Mouse (Mus musculus): Measurements from ENCODE around the gene Ap1m1. TPM values are rescaled to one million over a fixed set of nuclear protein-coding genes. Genes with fewer than 3 reads are reported as not detected.
A peak's percentile ranks its signal among the peaks of the same experiment; 100 is the strongest.

Ap1m1 gene
- polyA plus RNA-seq, 1 experiment from 2014 or later: 54.0 TPM

- H3K27ac ChIP-seq (ENCODE audit: low read depth, low read length): peak overlapping the region; percentile 78; the same call in 1 of the 2 replicates
- WGBS: 74% methylated on average over 9 of the region's 10 CpGs
- H3K9ac ChIP-seq (ENCODE audit: low read depth, low read length): peak overlapping the region; percentile 77; the same call in 1 of the 2 replicates
- peaks cover 19% of the 10 kb centered on the region for H3K36me3 ChIP-seq (ENCODE audit: control insufficient read depth, insufficient read depth)
- ATAC-seq: peak; percentile 18; the same call in 1 of the 2 replicates
- TF ChIP-seq CTCF (IDR thresholded peaks at IDR 0.05; ENCODE audit: low read depth): no peak
- no peaks in the 10 kb centered on the region for H3K27me3 ChIP-seq (replicated peaks; ENCODE audit: control insufficient read depth, insufficient read depth, low read length)
- H3K4me3 ChIP-seq (ENCODE audit: low read depth, low read length): peak overlapping the region; percentile 70
- no peaks in the 10 kb centered on the region for H3K9me3 ChIP-seq (ENCODE audit: control insufficient read depth)
- H3K4me2 ChIP-seq (replicated peaks; ENCODE audit: low read depth): peak overlapping the region; percentile 84
- 0 out of 2 replicates have a peak, but pooled peaks cover 3% of the 10 kb centered on the region for H3K4me1 ChIP-seq (replicated peaks; ENCODE audit: control insufficient read depth, insufficient read depth, low read length)
Measured at GRCm38 (mm10) chr8:72218781-72219540, 20.9 kb upstream of the Ap1m1 start.

DNA sequence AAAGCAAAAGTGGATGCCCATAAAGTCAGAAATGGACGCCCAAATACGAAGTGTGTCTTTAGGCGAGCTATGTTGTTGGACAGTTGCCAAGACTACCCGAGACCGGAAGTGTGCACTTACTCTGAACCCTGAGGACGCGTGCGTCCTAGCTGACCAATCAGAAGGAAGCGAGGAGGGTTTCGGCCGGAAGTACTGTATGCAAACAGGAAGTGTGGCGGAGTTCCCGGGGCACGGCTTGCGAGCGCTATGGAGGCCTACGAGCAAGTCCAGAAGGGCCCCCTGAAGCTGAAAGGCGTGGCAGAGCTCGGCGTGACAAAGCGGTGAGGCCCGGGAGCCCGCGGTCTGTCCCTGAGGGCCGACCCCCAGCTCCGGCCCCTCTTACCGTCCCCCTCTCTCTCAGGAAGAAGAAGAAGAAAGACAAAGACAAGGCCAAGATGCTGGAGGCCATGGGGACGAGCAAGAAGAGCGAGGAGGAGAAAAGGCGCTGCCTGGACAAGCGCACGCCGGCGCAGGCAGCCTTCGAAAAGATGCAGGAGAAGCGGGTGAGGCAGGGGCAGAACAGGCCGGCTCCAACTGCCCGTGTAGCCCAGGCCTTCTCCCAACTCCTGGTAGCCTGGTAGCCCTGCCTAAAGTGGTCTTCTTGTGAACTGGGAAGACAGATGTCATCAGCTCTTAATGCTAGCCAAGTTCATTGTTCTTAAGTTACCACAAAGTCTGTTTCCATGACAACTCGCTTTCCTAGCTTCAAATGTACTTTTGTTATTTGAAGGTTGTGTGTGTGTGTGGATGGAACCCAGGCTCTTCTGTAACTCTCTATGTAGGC is 20.1 kb upstream of the Ap1m1 start, which contains the start of gene Fam32a:
Gene Fam32a (plus strand): TSS at position 190 of the 823 bp plus-strand sequence.
- Histone ChIP-seq H3K4me1 (replicated peaks; ENCODE audit: control insufficient read depth, insufficient read depth, low read length) (0 out of 2 replicates have a peak, but pooled peaks cover 3% of the 10 kb centered on the region), H3K27ac (ENCODE audit: low read depth, low read length) (peak within 1 kb of the TSS; percentile 78), H3K9ac (ENCODE audit: low read depth, low read length) (peak within 1 kb of the TSS; percentile 77), H3K4me2 (replicated peaks; ENCODE audit: low read depth) (peak within 1 kb of the TSS; percentile 84), H3K4me3 (ENCODE audit: low read depth, low read length) (peak within 1 kb of the TSS; percentile 70), H3K36me3 (ENCODE audit: control insufficient read depth, insufficient read depth) (peaks cover 19% of the 10 kb centered on the region), H3K9me3 (ENCODE audit: control insufficient read depth) (no peaks in the 10 kb centered on the region), H3K27me3 (replicated peaks; ENCODE audit: control insufficient read depth, insufficient read depth, low read length) (no peaks in the 10 kb centered on the region)
- peak; percentile 95 for ATAC-seq
- TF ChIP-seq CTCF (IDR thresholded peaks at IDR 0.05; ENCODE audit: low read depth): no peak
- 20% methylated on average over 39 of the region's 39 CpGs for WGBS

GRCm38 (mm10) chr8:72220758-72221157 is 19.1 kb upstream of the Ap1m1 start:
- Histone ChIP-seq H3K27me3 (replicated peaks; ENCODE audit: control insufficient read depth, insufficient read depth, low read length) (no peaks in the 10 kb centered on the region), H3K27ac (ENCODE audit: low read depth, low read length) (no peak overlapping the region), H3K9ac (ENCODE audit: low read depth, low read length) (0 out of 2 replicates have a peak overlapping the region, but pooled peaks have one; percentile 77), H3K4me2 (replicated peaks; ENCODE audit: low read depth) (peak overlapping the region; percentile 84), H3K36me3 (ENCODE audit: control insufficient read depth, insufficient read depth) (peaks cover 19% of the 10 kb centered on the region), H3K4me3 (ENCODE audit: low read depth, low read length) (peak overlapping the region; percentile 70; the same call in 1 of the 2 replicates), H3K4me1 (replicated peaks; ENCODE audit: control insufficient read depth, insufficient read depth, low read length) (0 out of 2 replicates have a peak, but pooled peaks cover 3% of the 10 kb centered on the region), H3K9me3 (ENCODE audit: control insufficient read depth) (no peaks in the 10 kb centered on the region)
- WGBS: 83% methylated on average over 4 of the region's 4 CpGs
- peak; percentile 51 for TF ChIP-seq CTCF (IDR thresholded peaks at IDR 0.05; ENCODE audit: low read depth)
- no peak for ATAC-seq

DNA sequence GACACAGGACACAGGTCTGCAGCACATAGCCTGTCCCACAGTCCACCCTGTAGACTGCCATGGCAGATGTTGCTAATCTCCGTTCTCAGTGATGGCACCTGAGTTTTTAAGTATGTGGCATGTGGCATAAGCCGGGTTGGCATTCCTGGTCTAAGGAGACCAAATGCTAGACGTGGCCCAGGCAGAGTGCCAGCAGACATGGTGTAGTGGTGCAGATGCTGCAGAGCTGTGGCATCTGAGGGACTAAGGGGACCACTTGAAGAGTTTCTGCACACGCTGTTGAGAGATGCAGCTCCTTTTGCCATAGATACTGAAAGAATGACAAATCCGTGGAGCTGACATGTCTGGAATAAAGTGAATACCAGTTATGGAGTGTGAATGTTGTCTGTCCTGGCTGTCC is 17.2 kb upstream of the Ap1m1 start:
- H3K4me2 ChIP-seq (replicated peaks; ENCODE audit: low read depth): no peak overlapping the region
- ATAC-seq: no peak
- no peak overlapping the region for H3K4me3 ChIP-seq (ENCODE audit: low read depth, low read length)
- WGBS: 92% methylated on average over 5 of the region's 5 CpGs
- H3K36me3 ChIP-seq (ENCODE audit: control insufficient read depth, insufficient read depth): peaks cover 19% of the 10 kb centered on the region
- no peak for TF ChIP-seq CTCF (IDR thresholded peaks at IDR 0.05; ENCODE audit: low read depth)
- no peak overlapping the region for H3K9ac ChIP-seq (ENCODE audit: low read depth, low read length)
- 0 out of 2 replicates have a peak, but pooled peaks cover 3% of the 10 kb centered on the region for H3K4me1 ChIP-seq (replicated peaks; ENCODE audit: control insufficient read depth, insufficient read depth, low read length)
- no peaks in the 10 kb centered on the region for H3K9me3 ChIP-seq (ENCODE audit: control insufficient read depth)
- no peak overlapping the region for H3K27ac ChIP-seq (ENCODE audit: low read depth, low read length)
- no peaks in the 10 kb centered on the region for H3K27me3 ChIP-seq (replicated peaks; ENCODE audit: control insufficient read depth, insufficient read depth, low read length)

DNA sequence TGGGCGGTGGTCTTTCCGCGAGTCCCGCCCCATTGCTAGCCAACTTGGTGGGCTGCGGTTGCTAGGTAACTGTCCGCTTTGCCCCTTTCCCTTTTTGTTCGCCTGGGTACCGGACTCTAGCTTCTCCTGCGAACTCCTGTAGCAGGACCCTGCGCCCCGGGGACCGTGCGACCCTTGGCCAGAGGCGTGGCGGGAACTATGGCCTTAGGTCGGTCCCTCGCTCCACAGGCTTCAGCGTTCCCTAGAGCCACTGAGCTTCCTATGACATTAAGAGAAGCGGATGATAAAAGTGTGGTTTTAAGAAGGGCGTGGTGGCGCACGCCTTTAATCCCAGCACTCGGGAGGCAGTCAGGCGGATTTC is 565 bp downstream of the Ap1m1 start:
- Histone ChIP-seq H3K27me3 (replicated peaks; ENCODE audit: control insufficient read depth, insufficient read depth, low read length) (no peaks in the 10 kb centered on the region), H3K9ac (ENCODE audit: low read depth, low read length) (peak overlapping the region; percentile 64), H3K4me1 (replicated peaks; ENCODE audit: control insufficient read depth, insufficient read depth, low read length) (0 out of 2 replicates have a peak, but pooled peaks cover 3% of the 10 kb centered on the region), H3K27ac (ENCODE audit: low read depth, low read length) (peak overlapping the region; percentile 91), H3K36me3 (ENCODE audit: control insufficient read depth, insufficient read depth) (peaks cover 10% of the 10 kb centered on the region; the same call in 1 of the 2 replicates), H3K4me3 (ENCODE audit: low read depth, low read length) (peak overlapping the region; percentile 80), H3K9me3 (ENCODE audit: control insufficient read depth) (no peaks in the 10 kb centered on the region), H3K4me2 (replicated peaks; ENCODE audit: low read depth) (peak overlapping the region; percentile 73)
- TF ChIP-seq CTCF (IDR thresholded peaks at IDR 0.05; ENCODE audit: low read depth): no peak
- ATAC-seq: peak; percentile 34
- WGBS: under 1% methylated on average over 24 of the region's 24 CpGs

DNA sequence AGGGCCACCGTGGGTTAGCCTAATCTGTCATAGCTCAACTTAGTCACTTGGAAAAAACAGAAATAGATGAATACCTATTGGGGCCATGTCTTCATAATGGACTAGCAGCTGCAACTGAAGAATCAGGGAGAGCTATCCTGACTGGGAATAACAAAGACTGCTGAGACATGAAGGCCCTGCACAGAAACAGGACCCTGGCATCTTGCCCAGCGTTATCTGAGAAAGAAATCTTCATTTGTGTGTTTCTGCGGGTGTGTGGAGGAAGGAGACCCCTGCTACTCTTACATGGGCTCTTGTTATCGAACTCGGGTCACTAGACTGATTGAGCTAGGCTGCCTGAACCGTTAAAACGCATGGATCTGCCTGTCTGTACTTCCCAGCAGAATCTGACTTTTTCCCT is 1.1 kb downstream of the Ap1m1 start:
- Histone ChIP-seq H3K9me3 (ENCODE audit: control insufficient read depth) (no peaks in the 10 kb centered on the region), H3K4me2 (replicated peaks; ENCODE audit: low read depth) (peak overlapping the region; percentile 73), H3K27me3 (replicated peaks; ENCODE audit: control insufficient read depth, insufficient read depth, low read length) (no peaks in the 10 kb centered on the region), H3K4me3 (ENCODE audit: low read depth, low read length) (peak overlapping the region; percentile 80), H3K9ac (ENCODE audit: low read depth, low read length) (no peak overlapping the region), H3K27ac (ENCODE audit: low read depth, low read length) (peak overlapping the region; percentile 35; the same call in 1 of the 2 replicates), H3K36me3 (ENCODE audit: control insufficient read depth, insufficient read depth) (peaks cover 11% of the 10 kb centered on the region; the same call in 1 of the 2 replicates), H3K4me1 (replicated peaks; ENCODE audit: control insufficient read depth, insufficient read depth, low read length) (0 out of 2 replicates have a peak, but pooled peaks cover 3% of the 10 kb centered on the region)
- no peak for ATAC-seq
- no peak for TF ChIP-seq CTCF (IDR thresholded peaks at IDR 0.05; ENCODE audit: low read depth)
- WGBS: 64% methylated on average over 7 of the region's 7 CpGs

Measured in intestine, postnatal 0 days (tissue).